Mouse (Mus musculus) megakaryocyte progenitor cell, adult 5-6 weeks (primary cell): ENCODE measurements around the gene Hba-a1. TPM values are rescaled to one million over a fixed set of nuclear protein-coding genes. Genes with fewer than 3 reads are reported as not detected.
"Not testable (repeated sequence)": the region's sequence is repeated elsewhere in the genome, so short reads cannot be mapped to it uniquely, and the experiment has no call there.

Experiments
- ATAC-seq: replicated peaks from 2 replicates; pipeline ENCODE4 v1.8.0; 2016; ENCODE audit warnings: mild to moderate bottlenecking, moderate TSS enrichment, inconsistent platforms; ENCODE audit not compliant: poor library complexity
- total RNA-seq, 2 experiments: library from RNA; stranded (forward) in 1 of 2; stranded (reverse) in 1 of 2; fragments of 157-497, 149-512 nt in 1 of 2; fragments of 200-1000 nt in 1 of 2; gene quantifications; 2 replicates each; pipeline versions ENCODE4 v1.2.3 to v1.2.4; 2015 to 2017

Hba-a1 gene
- total RNA-seq, 2 experiments from 2014 or later: 10.0 to 14.0 TPM

DNA sequence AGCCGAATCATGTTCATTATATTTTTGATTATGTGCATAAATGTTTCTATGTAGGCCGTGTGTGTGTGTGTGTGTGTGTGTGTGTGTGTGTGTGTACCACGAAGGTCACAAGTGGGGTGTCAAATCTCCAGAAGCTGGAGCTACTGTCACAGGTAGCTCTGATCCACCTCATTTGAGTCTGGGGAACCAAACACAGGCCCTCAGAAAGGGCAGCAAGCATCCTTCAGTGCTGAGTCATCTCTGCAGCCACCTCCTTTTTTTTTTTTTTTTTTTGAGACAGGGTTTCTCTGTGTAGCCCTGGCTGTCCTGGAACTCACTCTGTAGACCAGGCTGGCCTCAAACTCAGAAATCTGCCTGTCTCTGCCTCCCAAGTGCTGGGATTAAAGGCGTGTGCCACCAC lies 9.5 kb downstream of the Hba-a1 start:
- ATAC-seq: not testable (repeated sequence)

DNA sequence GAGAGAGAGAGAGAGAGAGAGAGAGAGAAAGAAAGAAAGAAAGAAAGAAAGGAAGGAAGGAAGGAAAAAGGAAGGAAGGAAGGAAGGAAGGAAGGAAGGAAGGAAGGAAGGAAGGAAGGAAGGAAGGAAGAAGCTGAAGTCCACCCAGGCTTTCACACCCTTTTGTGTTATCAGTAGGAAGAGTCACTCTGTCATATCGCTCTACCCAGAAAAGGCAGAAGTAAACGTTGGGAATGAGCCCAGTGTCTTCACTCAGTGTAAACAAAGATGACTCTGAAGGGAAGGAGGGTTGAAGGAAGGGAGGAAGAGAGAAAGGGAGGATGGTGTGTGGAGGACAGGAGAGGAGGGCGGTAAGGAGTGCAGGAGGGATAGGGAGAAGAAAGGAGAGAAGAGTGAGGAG lies 10.2 kb downstream of the Hba-a1 start:
- peak; percentile 35; the same call in 1 of the 2 replicates for ATAC-seq

DNA sequence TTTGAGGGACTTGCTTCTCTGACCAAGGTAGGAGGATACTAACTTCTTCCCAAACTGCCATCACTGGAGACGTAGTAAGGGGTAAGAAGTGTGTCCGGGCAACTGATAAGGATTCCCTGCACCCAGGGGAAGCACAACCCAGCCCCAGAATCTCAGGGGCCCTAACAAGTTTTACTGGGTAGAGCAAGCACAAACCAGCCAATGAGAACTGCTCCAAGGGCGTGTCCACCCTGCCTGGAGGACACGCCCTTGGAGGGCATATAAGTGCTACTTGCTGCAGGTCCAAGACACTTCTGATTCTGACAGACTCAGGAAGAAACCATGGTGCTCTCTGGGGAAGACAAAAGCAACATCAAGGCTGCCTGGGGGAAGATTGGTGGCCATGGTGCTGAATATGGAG lies 12.9 kb downstream of the Hba-a1 start, which contains the start of gene Hba-a2:
TSS of gene Hba-a2 (plus strand) at position 287 of the 400 bp plus-strand sequence.
- ATAC-seq: peak; percentile 77

DNA sequence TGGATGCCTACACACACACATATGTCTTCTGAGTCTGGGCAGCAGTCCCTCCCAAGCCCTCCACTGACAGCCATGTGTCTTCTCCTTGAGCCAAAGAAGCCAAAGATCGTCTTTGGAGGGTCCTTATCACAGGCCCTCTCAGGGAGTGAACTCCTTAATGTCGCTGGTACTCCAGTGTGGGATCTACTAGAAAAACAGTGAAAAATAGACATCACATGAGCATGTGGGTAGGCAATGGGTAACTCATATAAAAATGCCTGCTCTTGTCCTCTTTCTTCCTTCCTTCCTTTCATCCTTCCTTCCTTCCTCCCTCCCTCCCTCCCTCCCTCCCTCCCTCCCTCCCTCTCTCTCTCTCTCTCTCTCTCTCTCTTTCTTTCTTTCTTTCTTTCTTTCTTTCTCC lies 14.1 kb downstream of the Hba-a1 start:
- not testable (repeated sequence) for ATAC-seq

DNA sequence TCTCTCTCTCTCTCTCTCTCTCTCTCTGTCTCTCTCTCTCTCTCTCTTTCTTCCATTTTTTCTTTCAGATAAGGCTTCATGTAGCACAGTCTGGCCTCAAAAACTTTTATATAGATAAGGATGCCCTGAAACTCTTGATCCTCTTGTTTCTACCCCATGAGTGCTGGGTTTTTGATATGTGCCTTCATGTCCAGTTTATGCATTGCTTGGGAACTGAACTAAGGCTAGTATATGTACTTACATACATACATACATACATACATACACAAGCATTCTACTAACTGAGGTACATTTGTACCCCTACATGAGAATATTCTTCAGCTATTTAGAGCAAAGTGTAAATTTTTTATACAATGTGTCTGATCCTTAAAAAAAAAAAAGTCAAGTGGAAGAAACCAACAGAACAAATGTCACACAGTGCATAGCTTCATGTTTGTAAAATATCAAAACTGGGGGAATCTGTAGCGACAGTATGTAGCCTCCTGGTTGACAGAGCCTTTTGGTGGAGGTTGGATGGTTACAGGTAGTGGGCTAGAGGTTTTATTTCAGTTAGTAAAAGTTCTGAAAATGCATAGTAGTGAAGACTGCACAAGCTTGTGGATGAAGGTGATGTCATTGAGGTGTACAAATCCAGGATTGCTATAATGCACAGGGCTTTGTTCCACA lies 14.7 kb downstream of the Hba-a1 start:
- no peak for ATAC-seq

DNA sequence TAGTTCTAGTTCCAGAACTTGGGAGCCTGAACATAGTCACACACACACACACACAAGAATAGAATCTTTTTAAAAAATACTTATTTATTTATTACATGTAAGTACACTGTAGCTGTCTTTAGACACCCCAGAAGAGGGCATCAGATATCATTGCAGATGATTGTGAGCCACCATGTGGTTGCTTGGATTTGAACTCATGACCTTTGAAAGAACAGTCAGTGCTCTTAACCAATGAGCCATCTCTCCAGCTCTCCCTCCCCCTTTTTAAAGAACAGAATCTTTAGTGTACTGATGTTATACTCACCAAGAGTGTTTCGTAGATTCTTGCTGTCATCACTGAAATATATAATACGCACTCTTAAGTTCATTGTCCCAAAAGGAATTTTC lies 15.2 kb downstream of the Hba-a1 start:
- ATAC-seq: no peak

DNA sequence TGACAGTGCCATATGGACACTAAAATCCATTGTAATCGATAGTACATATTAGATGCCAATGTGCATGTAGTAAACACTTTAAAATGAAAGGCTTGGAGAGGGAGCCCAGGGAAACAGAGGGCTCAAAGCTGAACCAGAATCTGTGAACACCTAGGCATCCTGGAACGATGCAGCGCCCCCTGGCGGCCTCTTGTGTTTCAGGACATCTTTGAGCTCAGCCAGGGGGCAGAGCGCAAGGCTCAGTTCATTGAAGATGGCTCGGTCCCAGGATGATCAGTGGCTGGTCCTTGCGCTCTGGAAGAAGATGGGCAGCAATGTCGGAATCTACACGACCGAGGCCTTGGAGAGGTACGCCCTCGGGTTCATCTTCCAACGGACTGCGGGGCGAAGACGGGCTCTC lies 16.6 kb downstream of the Hba-a1 start, which contains the start of gene Hbq1a:
TSS of gene Hbq1a (plus strand) at position 205 of the 400 bp plus-strand sequence.
- ATAC-seq: peak; percentile 70

DNA sequence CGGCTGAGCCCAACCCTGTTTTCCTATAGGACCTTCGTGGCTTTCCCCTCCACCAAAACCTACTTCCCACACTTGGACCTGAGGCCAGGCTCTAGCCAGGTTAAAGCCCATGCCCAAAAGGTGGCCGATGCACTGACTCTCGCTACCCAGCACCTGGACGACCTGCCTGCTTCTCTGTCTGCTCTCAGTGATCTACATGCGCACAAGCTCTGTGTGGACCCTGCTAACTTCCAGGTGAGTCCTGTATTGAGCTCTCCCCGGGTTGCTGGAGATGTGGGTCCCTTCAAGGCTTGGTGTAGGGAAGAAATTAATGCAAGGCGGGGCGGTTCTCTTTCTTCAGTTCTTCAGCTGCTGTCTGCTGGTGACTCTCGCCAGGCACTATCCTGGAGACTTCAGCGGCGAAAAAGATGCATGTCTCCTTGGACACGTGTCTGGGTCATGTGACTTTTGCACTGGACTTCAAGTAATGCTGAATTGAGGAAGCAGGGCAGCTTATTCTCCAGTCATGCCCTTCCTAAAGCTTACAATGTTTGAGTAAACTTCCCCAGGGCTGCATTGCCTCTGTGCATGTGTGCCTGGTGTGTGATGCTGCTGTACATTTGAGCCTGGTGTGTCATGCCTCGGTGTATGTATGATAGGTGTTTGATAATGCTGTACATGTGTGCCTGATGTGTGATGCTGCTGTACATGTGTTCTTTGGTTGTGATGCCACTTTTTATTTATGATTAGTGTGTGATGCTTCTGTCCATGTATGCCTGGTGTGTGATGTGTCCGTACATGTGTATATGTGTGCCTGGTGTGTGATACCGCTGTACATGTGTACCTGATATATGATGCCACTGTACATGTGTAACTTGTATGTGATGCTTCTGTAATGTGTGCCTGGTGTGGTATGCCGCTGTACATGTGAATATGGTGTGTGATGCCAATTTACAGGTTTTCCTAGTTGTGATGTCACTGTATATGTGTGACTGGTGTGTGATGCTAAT lies 17.3 kb downstream of the Hba-a1 start:
- peak; percentile 20 for ATAC-seq

DNA sequence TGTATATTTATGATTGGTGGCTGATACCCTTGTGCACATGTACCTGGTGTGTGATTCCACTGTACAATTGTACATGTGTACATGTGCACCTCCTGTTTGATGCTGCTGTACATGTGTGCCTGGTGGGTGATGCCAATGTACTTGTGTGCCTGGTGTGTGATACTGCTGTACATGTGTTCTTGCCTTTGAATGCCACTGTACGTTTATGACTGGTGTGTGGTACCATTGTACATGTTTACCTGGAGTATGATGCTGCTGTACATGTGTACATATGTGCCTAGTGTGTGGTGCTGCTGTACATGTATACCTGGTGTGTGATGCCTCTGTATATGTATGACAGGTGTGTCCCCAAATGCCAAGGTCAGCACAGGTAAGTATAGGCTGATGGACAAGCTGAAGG lies 18.2 kb downstream of the Hba-a1 start:
- ATAC-seq: no peak

DNA sequence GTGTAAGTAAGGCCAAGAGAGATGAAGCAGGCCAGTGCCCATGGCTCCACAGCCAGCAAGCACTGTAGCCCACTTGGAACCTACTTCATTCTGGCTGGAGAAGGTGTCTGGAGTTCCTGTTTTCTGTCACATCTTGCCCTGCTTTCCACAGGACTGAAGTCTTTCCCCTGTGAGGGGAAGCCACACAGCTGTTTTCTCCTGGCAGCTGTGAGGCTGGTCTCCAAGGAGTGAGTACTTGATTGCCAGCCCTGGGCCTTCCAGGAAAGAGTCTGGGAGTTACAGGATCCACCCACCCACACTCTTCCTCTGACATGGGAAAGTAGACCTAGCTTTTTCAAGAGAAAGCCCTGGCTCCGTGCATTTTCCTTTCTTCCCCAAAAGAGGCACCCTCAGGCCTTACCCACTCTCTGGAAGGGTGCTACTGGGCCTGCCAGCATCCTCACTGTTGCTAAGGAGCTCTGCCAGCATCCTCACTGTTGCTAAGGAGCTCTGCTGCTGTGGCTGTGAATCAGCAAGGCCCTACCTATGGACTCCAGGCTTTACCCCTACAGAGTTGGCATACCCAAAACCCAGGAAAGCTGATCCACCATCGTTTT lies 19.6 kb downstream of the Hba-a1 start:
- ATAC-seq: no peak

DNA sequence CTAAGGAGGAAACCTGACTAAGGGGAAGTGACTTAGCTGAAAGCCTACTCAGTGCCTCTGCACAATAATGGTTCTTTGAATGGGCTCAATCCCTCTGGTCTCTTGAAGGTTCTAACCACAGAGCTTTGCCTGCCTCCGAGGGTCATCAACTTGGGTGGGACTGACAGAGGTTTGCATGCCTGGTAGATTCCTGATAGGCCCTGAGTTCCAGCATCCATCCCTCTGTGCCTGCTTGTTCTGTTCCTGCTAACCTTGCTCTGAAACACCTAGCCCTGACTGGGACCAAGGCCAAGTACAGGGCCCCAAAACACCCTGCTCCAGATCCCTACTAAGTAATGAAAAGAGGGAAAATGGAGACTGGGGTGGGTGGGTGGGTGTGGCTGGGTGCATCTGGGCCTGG lies 20.1 kb downstream of the Hba-a1 start:
- no peak for ATAC-seq

DNA sequence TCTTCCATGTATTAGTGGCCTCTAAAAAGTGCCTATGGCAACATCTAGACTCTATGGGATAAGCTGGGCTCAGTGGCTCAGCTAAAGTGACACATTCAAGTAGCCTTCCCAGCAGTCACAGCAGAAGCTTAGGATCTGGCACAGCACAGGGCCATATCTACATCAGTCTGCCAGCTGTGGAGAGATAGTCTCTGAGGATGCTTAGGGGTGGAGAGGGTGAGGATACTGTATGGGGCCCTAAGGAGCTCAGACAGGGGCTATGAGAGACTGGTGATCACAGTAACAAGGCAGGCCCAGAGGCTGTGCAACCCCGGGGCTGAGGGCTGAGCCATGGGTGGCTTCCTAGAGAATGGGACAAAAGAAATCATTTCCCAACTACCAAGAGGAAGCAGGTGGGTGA lies 23.7 kb downstream of the Hba-a1 start:
- ATAC-seq: no peak

DNA sequence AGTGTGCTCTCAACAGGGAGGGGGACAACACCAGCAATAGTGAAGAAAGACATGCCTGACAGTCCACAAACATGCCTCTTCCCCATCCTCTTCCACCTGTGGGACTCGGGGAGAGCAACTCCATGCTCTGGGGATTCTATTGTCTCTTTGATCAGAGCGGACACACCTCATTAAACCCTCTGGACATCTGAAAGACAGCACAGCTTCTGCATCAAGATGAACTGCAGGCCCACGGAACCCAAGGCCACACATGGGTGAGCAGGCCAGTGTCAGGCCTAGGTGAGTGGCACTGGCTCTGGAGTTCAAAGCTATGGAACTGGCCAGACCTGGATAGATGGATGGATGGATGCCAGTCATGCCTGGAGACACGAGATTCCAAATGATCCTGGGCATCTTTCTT lies 26.1 kb downstream of the Hba-a1 start:
- no peak for ATAC-seq

DNA sequence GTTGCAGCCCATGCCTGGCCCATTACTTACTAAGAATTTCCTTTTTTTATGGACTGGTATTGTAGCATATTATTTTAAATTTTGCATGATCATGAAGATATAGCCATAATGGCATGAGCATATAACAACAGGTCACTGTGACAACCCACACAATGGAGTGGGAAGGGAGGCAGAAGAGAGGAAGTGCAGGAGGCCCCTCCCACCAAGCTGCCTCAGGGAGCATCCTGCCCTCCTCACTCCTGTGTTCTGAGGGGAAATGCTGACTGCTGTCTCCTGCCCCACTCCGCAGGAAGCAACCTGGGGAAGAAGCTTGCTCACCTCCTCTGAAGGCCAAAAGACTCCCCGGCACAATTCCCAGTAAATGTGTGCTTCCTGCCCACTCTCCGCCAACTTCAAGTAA lies 26.6 kb downstream of the Hba-a1 start:
- ATAC-seq: no peak; the same call in 1 of the 2 replicates

DNA sequence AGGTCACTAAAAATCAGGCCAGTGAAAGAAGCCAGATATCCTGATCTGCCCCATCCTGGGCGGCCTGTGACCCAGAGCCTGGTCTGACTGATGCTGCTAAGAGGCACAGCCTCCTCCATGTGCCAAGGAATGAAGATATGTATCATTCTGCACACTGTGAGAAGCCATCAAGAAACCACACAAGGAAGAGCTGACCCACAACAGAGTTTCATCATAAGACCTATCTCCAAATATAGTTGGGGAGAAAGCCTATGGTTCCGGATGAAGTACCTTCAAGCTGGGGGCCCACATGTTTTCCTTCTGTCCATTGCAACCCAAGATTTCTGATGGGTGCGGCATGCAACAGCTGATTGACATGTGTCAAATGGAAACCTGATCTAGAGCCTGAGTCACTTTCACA lies 32.7 kb downstream of the Hba-a1 start:
- ATAC-seq: 0 out of 2 replicates have a peak, but pooled peaks have one; percentile 18

DNA sequence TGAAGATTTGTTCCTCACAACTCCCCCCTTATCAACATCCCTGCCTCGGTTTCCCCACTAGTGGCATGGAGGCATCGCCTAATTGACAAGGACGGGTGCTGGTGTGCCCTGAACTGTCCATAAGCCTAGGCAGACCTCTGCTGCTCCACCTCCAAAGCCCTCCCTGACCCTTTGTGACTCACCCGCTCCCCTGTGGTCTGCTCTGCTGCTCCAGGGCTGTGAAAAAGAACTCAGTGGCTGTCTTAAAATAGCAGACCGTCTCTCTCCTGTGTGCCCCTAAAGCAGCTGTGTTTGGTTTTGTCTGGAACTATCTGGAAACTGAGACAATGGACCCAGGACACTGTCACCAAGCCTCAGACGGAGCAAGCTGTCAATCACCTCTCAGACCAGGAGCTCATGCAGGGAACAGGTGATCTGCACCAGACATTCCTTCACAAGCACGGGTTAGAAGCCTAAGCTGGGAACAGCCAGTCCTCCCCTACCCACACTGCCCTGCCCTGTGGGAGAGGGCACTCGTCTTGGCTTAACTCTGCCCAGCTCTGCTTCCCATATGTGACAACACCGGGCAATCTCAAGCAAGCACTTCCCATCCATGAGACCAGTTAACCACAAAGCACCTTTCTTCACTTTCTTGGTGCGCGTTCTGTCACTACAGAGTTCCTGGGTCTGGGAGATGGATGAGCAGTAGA lies 37.3 kb downstream of the Hba-a1 start:
- peak; percentile 43 for ATAC-seq

DNA sequence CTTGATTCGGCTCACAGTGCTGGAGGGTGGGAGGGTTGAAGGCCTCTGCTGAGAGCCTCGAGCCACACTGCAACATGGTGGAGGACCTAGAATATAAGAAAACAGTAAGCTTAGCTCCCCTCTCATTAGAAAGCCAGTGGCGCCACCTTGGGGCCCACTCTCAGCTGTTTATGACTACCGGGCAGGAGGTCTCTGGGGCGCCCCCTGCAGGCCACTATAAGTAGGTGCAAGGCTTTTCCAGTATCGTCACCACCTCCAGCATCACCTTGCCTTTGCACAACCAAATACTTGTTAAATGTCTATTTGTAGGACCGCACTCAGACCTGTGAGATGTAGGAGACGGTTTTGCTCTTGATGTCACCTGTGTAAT lies 37.9 kb downstream of the Hba-a1 start:
- peak; percentile 85 for ATAC-seq

DNA sequence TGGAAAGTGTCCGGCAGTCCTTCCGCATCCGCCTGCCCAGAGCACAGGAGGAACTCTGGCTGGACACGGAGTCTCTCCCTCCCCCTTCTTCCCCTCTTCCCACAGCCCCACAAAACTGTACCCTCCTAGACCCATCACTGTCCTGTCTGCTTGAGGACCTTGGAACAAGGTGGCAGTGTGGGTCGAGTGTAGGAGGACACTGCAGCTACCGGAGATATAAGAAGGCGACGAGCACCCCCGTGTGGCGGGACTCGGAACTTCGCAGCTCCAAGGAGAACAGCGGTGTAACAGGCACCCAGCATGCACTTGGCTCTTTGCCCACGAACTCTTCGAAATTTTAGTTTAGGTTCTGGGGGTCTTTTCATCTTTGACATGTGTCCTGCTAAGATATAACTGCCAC lies 41.3 kb downstream of the Hba-a1 start:
- peak; percentile 92 for ATAC-seq

DNA sequence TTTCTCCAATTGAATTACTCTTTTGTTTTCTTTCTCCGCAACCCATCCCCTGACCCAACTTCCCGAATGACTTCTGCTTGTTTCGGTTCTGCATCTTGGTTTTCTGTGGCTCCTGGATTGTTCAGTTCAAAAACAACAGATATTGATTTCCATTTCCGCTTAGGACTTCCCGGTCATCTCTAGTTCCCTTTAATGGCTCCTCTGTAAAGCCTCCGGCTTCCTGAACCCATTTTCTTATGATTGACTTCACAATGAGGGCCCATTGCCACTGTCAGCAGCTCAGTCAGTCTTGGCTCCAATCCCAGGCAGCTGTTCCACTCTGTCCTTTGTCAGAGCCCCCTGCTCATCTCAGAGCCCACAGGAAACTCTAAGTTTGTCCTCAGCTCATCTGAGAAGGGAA lies 47.8 kb downstream of the Hba-a1 start:
- ATAC-seq: peak; percentile 82

DNA sequence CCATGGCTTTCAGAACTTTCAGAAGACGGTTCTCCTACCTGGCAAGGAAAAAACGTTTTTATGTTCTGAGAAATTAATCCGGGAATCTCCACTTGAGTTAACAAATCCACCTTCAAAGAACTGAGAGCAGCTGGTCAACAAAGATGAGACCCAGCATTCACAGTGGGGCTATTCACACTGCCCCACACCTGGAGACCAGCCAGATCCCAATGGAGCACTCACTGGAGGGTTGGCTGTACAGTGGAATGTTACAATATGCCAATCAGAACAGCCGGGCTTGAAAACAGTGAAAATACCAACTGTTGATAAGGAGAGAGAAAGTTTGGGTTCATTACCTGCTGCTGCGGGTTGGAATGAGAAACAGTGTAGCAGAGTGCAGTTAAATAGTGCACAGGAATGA lies 48.5 kb downstream of the Hba-a1 start:
- ATAC-seq: no peak

DNA sequence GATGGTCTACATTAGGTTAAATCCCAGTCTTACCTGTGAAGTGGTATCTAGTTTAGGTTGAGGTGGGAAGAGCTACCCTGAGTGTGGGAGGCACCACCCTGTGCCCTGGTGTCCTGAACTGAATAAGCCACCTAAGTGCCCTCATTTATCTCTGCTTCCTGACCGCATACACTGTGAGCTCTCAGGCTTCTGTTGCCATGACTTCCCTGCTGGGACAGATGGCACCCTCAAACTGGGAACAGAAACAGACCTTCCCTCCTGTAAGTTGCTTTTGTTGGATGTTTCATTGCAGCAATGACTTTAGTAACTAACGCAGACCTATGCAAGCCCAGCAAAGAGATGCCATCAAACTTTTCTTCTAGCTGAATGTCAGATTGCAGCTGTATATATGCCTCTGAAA lies 49.9 kb downstream of the Hba-a1 start:
- peak; percentile 55 for ATAC-seq
